Mouse (Mus musculus) embryonic stem cell, embryonic (primary cell): Measurements from ENCODE around the gene D6Wsu163e.

Source experiments
- CTCF ChIA-PET, 4 experiments: fragments of 300-600 bp in 2 of 4; fragments of 350-600 bp in 2 of 4; sonication (Branson Sonifier 250); formaldehyde crosslinking; loops; one replicate each; lab custom pipeline; 2022; ENCODE audit warnings: inconsistent platforms in 2 of 4; lab: Charles Lee
- POLR2A ChIA-PET, 4 experiments: fragments of 300-600 bp in 2 of 4; fragments of 350-600 bp in 2 of 4; sonication (Branson Sonifier 250); formaldehyde crosslinking; loops; one replicate each; lab custom pipeline; 2022; ENCODE audit warnings: antibody characterized with exemption in 4 of 4, inconsistent platforms in 1 of 4; lab: Charles Lee

D6Wsu163e gene

GRCm38 (mm10) chr6:126939487-126940171, at the start of gene D6Wsu163e, which contains the start of gene Rad51ap1:
D6Wsu163e (plus strand) TSS chr6:126939962.
Rad51ap1 (minus strand) TSS chr6:126939587.
- ChIA-PET POLR2A (interaction anchor here (0.6 to 2.2 kb wide), 29 partner anchors 11 to 181 kb away, joined by 3 to 11 read pairs (median 4); partner anchors contain the start of genes Tigar (in 2 of the 4) and Dyrk4 (in 1 of the 4)), CTCF (interaction anchor here (0.5 to 2.9 kb wide), 29 partner anchors 8 to 514 kb away, joined by 3 to 16 read pairs (median 3); partner anchors contain the start of genes Dyrk4 (in 1 of the 4) and Fgf23 (in 1 of the 4))

- POLR2A ChIA-PET, result interaction anchor here in 1 of 4 experiments (1.0 to 1.2 kb wide), 2 partner anchors 9 to 17 kb away, joined by 3 to 4 read pairs; no protein-coding TSS in a partner anchor
- CTCF ChIA-PET, result interaction anchor here in 2 of 4 experiments (0.5 to 0.6 kb wide), 2 partner anchors 129 to 166 kb away, joined by 5 read pairs; no protein-coding TSS in a partner anchor
Observed at GRCm38 (mm10) chr6:126907378-126907777, 32.4 kb upstream of the D6Wsu163e start.

GRCm38 (mm10) chr6:126907876-126908275, 31.9 kb upstream of the D6Wsu163e start:
- CTCF ChIA-PET, result interaction anchor here in 1 of 4 experiments (0.7 kb wide), 1 partner anchor 13 kb away, joined by 4 read pairs; no protein-coding TSS in a partner anchor
- POLR2A ChIA-PET, result interaction anchor here in 1 of 4 experiments (1.0 to 1.2 kb wide), 2 partner anchors 10 to 17 kb away, joined by 3 to 4 read pairs; no protein-coding TSS in a partner anchor

GRCm38 (mm10) chr6:126910727-126911126, 29.0 kb upstream of the D6Wsu163e start:
- CTCF ChIA-PET, result no interaction called here
- POLR2A ChIA-PET, result no interaction called here

GRCm38 (mm10) chr6:126914928-126915327, 24.8 kb upstream of the D6Wsu163e start:
- ChIA-PET POLR2A (interaction anchor here in 2 of 4 experiments (0.5 to 0.8 kb wide), 2 partner anchors 175 to 614 kb away, joined by 3 read pairs; no protein-coding TSS in a partner anchor), CTCF (interaction anchor here in 1 of 4 experiments (0.6 kb wide), 1 partner anchor 1849 kb away, joined by 3 read pairs; no protein-coding TSS in a partner anchor)

- ChIA-PET CTCF (interaction anchor here (0.5 to 1.7 kb wide), 9 partner anchors 13 to 225 kb away, joined by 3 to 11 read pairs (median 4); partner anchors contain the start of genes D6Wsu163e (in 2 of the 4) and Rad51ap1 (in 2 of the 4)), POLR2A (interaction anchor here (0.7 to 1.9 kb wide), 10 partner anchors 17 to 218 kb away, joined by 3 to 7 read pairs (median 3); partner anchors contain the start of genes D6Wsu163e (in 1 of the 4) and Ndufa9 (in 1 of the 4))
Observed at GRCm38 (mm10) chr6:126921111-126921881, 18.5 kb upstream of the D6Wsu163e start, which contains the start of gene Dyrk4. Dyrk4 (minus strand) TSS chr6:126921839.

GRCm38 (mm10) chr6:126932896-126933295, 6.9 kb upstream of the D6Wsu163e start:
- CTCF ChIA-PET, result no interaction called here
- POLR2A ChIA-PET, result no interaction called here

- ChIA-PET POLR2A (interaction anchor here in 3 of 4 experiments (0.6 to 2.2 kb wide), 12 partner anchors 10 to 1823 kb away, joined by 3 to 11 read pairs (median 5); partner anchors contain the start of gene Dyrk4 (in 2 of the 3)), CTCF (interaction anchor here in 3 of 4 experiments (0.5 to 2.9 kb wide), 15 partner anchors 9 to 483 kb away, joined by 3 to 16 read pairs (median 3); no protein-coding TSS in a partner anchor)
Observed at GRCm38 (mm10) chr6:126938047-126938446, 1.7 kb upstream of the D6Wsu163e start.

GRCm38 (mm10) chr6:126938853-126939486, 792 bp upstream of the D6Wsu163e start:
- ChIA-PET POLR2A (interaction anchor here (0.5 to 2.2 kb wide), 31 partner anchors 11 to 636 kb away, joined by 3 to 11 read pairs (median 4); partner anchors contain the start of genes Dyrk4 (in 2 of the 4) and Tigar (in 2 of the 4)), CTCF (interaction anchor here (0.6 to 2.9 kb wide), 32 partner anchors 9 to 514 kb away, joined by 3 to 16 read pairs (median 3); partner anchors contain the start of gene Fgf23 (in 1 of the 4))

GRCm38 (mm10) chr6:126940451-126940850, 689 bp downstream of the D6Wsu163e start:
- POLR2A ChIA-PET, result interaction anchor here in 2 of 4 experiments (1.2 to 1.7 kb wide), 4 partner anchors 22 to 169 kb away, joined by 4 to 11 read pairs (median 6); partner anchors contain the start of gene Tigar (in 1 of the 2)

GRCm38 (mm10) chr6:126948336-126948735, 8.6 kb downstream of the D6Wsu163e start:
- POLR2A ChIA-PET, result no interaction called here
- CTCF ChIA-PET, result interaction anchor here in 3 of 4 experiments (0.6 to 1.7 kb wide), 4 partner anchors 9 to 1212 kb away, joined by 3 to 5 read pairs (median 3); partner anchors contain the start of genes D6Wsu163e (in 1 of the 3) and Rad51ap1 (in 1 of the 3)

More at GRCm38 (mm10) chr6:126940451-126940850, 689 bp downstream of the D6Wsu163e start:
- CTCF ChIA-PET, result interaction anchor here in 2 of 4 experiments (1.0 to 2.9 kb wide), 5 partner anchors 11 to 170 kb away, joined by 3 to 15 read pairs (median 4); no protein-coding TSS in a partner anchor

- ChIA-PET POLR2A (no interaction called here), CTCF (interaction anchor here in 2 of 4 experiments (0.6 to 1.0 kb wide), 2 partner anchors 79 to 722 kb away, joined by 3 to 4 read pairs; no protein-coding TSS in a partner anchor)
Observed at GRCm38 (mm10) chr6:126955734-126956133, 16.0 kb downstream of the D6Wsu163e start.

- POLR2A ChIA-PET, result no interaction called here
- CTCF ChIA-PET, result no interaction called here
Observed at GRCm38 (mm10) chr6:126961371-126962018, 21.7 kb downstream of the D6Wsu163e start.

GRCm38 (mm10) chr6:126962709-126963108, 22.9 kb downstream of the D6Wsu163e start:
- POLR2A ChIA-PET, result no interaction called here
- CTCF ChIA-PET, result no interaction called here

- CTCF ChIA-PET, result no interaction called here
- POLR2A ChIA-PET, result interaction anchor here in 1 of 4 experiments (0.7 kb wide), 1 partner anchor 9 kb away, joined by 3 read pairs; no protein-coding TSS in a partner anchor
Observed at GRCm38 (mm10) chr6:126963426-126963825, 23.7 kb downstream of the D6Wsu163e start.

- ChIA-PET CTCF (no interaction called here), POLR2A (interaction anchor here in 1 of 4 experiments (1.3 kb wide), 1 partner anchor 119 kb away, joined by 3 read pairs; no protein-coding TSS in a partner anchor)
Observed at GRCm38 (mm10) chr6:126966241-126967026, 26.7 kb downstream of the D6Wsu163e start.
